In genomic region chr13:107475166-107475565, GRCm38 (mm10) we compare ENCODE assay signal across 21 mouse cellular contexts.
DNase-seq lines count a peak whose midpoint lies in the region; ATAC-seq lines count a peak whose summit lies in the region.
"Had no signal": no experiment of that assay in that cellular context is flagged by ENCODE, and none has a peak within 500 bp of the region (broad histone marks: within the 10 kb centered on the region; RNA-seq: fewer than 3 reads in every experiment).

No protein-coding gene starts in this region.

- ATAC-seq in hindbrain, embryonic 14.5 days (ENCODE audit: low FRiP score), result peak; percentile 66
- ATAC-seq in hindbrain, embryonic 11.5 days (ENCODE audit: low FRiP score), result no peak
- ATAC-seq in neural tube, embryonic 13.5 days (ENCODE audit: low read depth), result peak; percentile 75
- peak; percentile 72 for ATAC-seq in neural tube, embryonic 14.5 days (ENCODE audit: low read depth)
- ATAC-seq: CD4-positive, CD25-positive, alpha-beta regulatory T cell, adult 4 months; forebrain, embryonic 13.5 days; inflammation-experienced regulatory T-cells, adult 6 months; intestine, postnatal 0 days had no signal

- DNase-seq in hindbrain, embryonic 14.5 days (ENCODE audit: low spot score), result no peak
- DNase-seq in hindbrain, embryonic 11.5 days (ENCODE audit: low spot score), result no peak
- DNase-seq in neural tube, embryonic 10.5 days (ENCODE audit: extremely low spot score, low spot score), result no peak
- DNase-seq in adrenal gland, postnatal 36 days, result no peak
- DNase-seq: adrenal gland, adult 8-10 months; cerebellum, adult 11-12 months; cerebellum, adult 9-10 months; cerebellum, postnatal 25 days; gastrocnemius, postnatal 10 days; heart, adult 18-20 months; heart, postnatal 10 days; heart, postnatal 4 days had no signal

- H3K9ac ChIP-seq in hindbrain, embryonic 14.5 days, result no peak overlapping the region
- H3K9ac ChIP-seq in hindbrain, embryonic 11.5 days (ENCODE audit: low read depth, low read length), result no peak overlapping the region
- no peak overlapping the region for H3K9ac ChIP-seq in neural tube, embryonic 13.5 days
- no peak overlapping the region for H3K9ac ChIP-seq in neural tube, embryonic 14.5 days (replicated peaks; ENCODE audit: low read depth, low read length)
- H3K9ac ChIP-seq: embryonic facial prominence, embryonic 13.5 days; forebrain, embryonic 13.5 days had no signal

- no peak overlapping the region for H3K4me3 ChIP-seq in hindbrain, embryonic 14.5 days (replicated peaks; ENCODE audit: low read length)
- no peak overlapping the region for H3K4me3 ChIP-seq in hindbrain, embryonic 11.5 days (ENCODE audit: low read depth, low read length)
- no peak overlapping the region for H3K4me3 ChIP-seq in neural tube, embryonic 13.5 days
- H3K4me3 ChIP-seq in neural tube, embryonic 14.5 days (ENCODE audit: low read depth, low read length), result no peak overlapping the region
- H3K4me3 ChIP-seq: embryonic facial prominence, embryonic 13.5 days; forebrain, embryonic 13.5 days; heart, embryonic 10.5 days had no signal

- H3K27ac ChIP-seq in hindbrain, embryonic 14.5 days, result no peak overlapping the region
- no peak overlapping the region for H3K27ac ChIP-seq in hindbrain, embryonic 11.5 days (ENCODE audit: low read depth, low read length)
- H3K27ac ChIP-seq in neural tube, embryonic 13.5 days (replicated peaks), result peak overlapping the region; percentile 46
- H3K27ac ChIP-seq in neural tube, embryonic 14.5 days (ENCODE audit: low read depth, low read length), result no peak overlapping the region
- H3K27ac ChIP-seq: embryonic facial prominence, embryonic 13.5 days; forebrain, embryonic 13.5 days; heart, embryonic 10.5 days had no signal

- WGBS in hindbrain, embryonic 14.5 days, result 48% methylated on average over 3 of the region's 3 CpGs
- WGBS in hindbrain, embryonic 11.5 days, result 84% methylated on average over 3 of the region's 3 CpGs
- WGBS in neural tube, embryonic 13.5 days, result 48% methylated on average over 3 of the region's 3 CpGs
- 47% methylated on average over 3 of the region's 3 CpGs for WGBS in neural tube, embryonic 14.5 days

- H3K9me3 ChIP-seq in hindbrain, embryonic 14.5 days (ENCODE audit: control insufficient read depth, low read length), result no peaks in the 10 kb centered on the region
- no peaks in the 10 kb centered on the region for H3K9me3 ChIP-seq in hindbrain, embryonic 11.5 days (ENCODE audit: control insufficient read depth, low read length)
- no peaks in the 10 kb centered on the region for H3K9me3 ChIP-seq in neural tube, embryonic 13.5 days
- no peaks in the 10 kb centered on the region for H3K9me3 ChIP-seq in neural tube, embryonic 14.5 days (ENCODE audit: control insufficient read depth, low read length)
- H3K9me3 ChIP-seq: embryonic facial prominence, embryonic 13.5 days; forebrain, embryonic 13.5 days; G1E; heart, embryonic 10.5 days had no signal

- H3K4me1 ChIP-seq in hindbrain, embryonic 14.5 days (replicated peaks; ENCODE audit: control insufficient read depth, insufficient read depth, low read length), result peaks cover 12% of the 10 kb centered on the region
- H3K4me1 ChIP-seq in hindbrain, embryonic 11.5 days (replicated peaks; ENCODE audit: control insufficient read depth, insufficient read depth, low read length), result no peaks in the 10 kb centered on the region
- peaks cover 23% of the 10 kb centered on the region for H3K4me1 ChIP-seq in neural tube, embryonic 13.5 days (replicated peaks)
- H3K4me1 ChIP-seq in neural tube, embryonic 14.5 days (ENCODE audit: control insufficient read depth, insufficient read depth, low read length), result peaks cover 15% of the 10 kb centered on the region

- H3K36me3 ChIP-seq in hindbrain, embryonic 14.5 days (replicated peaks; ENCODE audit: control insufficient read depth, insufficient read depth), result no peaks in the 10 kb centered on the region
- H3K36me3 ChIP-seq in hindbrain, embryonic 11.5 days (ENCODE audit: control insufficient read depth, insufficient read depth, low read length), result no peaks in the 10 kb centered on the region
- no peaks in the 10 kb centered on the region for H3K36me3 ChIP-seq in neural tube, embryonic 13.5 days
- H3K36me3 ChIP-seq in neural tube, embryonic 14.5 days (ENCODE audit: control insufficient read depth, insufficient read depth, low read length), result no peaks in the 10 kb centered on the region
- H3K36me3 ChIP-seq: embryonic facial prominence, embryonic 13.5 days; G1E; heart, embryonic 10.5 days had no signal

- no peaks in the 10 kb centered on the region for H3K27me3 ChIP-seq in hindbrain, embryonic 14.5 days (ENCODE audit: control insufficient read depth, insufficient read depth, low read length)
- H3K27me3 ChIP-seq in hindbrain, embryonic 11.5 days (ENCODE audit: control insufficient read depth, insufficient read depth, low read length), result no peaks in the 10 kb centered on the region
- H3K27me3 ChIP-seq in neural tube, embryonic 13.5 days, result peaks cover 12% of the 10 kb centered on the region; the same call in 1 of the 2 replicates
- no peaks in the 10 kb centered on the region for H3K27me3 ChIP-seq in neural tube, embryonic 14.5 days (ENCODE audit: control insufficient read depth, insufficient read depth, low read length)

- H3K4me2 ChIP-seq in hindbrain, embryonic 14.5 days (replicated peaks), result no peak overlapping the region
- no peak overlapping the region for H3K4me2 ChIP-seq in hindbrain, embryonic 11.5 days (replicated peaks; ENCODE audit: low read depth, low read length)
- H3K4me2 ChIP-seq in neural tube, embryonic 13.5 days, result no peak overlapping the region
- H3K4me2 ChIP-seq in neural tube, embryonic 14.5 days (ENCODE audit: low read depth, low read length), result no peak overlapping the region
- H3K4me2 ChIP-seq: embryonic facial prominence, embryonic 13.5 days; forebrain, embryonic 13.5 days had no signal
